Mouse (Mus musculus): Measurements from ENCODE around the gene Mtmr12. TPM values are rescaled to one million over a fixed set of nuclear protein-coding genes. Genes with fewer than 3 reads are reported as not detected.

The Mtmr12 gene
- total RNA-seq, 2 experiments from 2014 or later, result 17.4 to 18.8 TPM

DNA sequence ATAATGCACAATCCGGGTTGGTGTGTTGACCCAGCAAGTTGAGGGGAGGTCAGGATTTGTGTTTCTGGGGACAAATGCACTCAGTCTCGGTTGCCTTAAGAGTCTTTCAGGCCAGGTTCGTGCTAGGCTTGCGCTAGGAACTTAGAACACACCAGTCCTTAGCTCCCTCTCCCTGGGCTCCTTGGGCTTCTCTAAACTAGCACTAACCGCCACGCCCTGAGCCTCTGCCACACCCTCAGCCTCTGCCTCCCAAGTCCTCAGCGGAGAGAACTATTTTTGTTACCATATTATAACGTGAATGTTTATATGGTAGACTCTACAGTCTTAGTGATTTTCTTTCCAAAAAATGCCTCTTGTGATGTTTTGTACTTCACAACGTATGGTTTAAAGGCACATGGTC, 66.5 kb downstream of the Mtmr12 start:
- no peak for DNase-seq (ENCODE audit: low spot score in 2 of 2)

DNA sequence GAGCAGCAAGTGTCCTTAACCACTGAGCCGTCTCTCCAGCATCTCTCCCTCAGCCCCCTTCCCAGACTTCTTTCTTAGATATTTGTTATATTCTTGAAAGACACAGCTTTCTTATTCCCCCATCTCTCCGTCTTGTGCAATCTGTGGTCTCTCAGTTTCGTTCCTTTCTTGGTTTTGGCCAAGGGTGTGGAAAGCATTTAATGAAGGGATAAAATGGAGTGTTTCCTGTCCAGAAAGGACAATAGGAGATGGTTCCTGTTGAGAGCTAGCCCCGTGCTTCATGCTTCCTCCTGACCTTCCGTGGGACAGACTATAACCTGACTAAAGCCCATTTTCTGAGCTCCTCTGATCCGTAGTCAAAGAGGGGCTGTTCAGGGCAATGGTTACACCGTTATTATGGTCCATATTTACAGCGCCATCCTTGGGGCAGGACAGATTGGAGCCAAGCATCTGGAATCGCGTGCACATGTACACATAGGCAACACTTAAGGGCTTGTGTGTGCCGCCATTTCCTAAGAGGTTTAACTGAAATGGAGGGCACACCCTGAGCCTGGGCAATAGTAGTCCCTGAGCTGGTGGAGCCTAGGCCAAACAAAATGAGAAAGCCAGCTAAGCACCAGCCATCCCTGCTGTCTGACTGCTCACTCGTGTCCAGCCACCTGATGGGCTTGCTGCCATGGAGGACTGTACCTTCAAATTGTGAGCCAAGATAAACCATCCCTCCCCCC, 68.7 kb downstream of the Mtmr12 start:
- DNase-seq (ENCODE audit: low spot score in 2 of 2), result no peak

DNA sequence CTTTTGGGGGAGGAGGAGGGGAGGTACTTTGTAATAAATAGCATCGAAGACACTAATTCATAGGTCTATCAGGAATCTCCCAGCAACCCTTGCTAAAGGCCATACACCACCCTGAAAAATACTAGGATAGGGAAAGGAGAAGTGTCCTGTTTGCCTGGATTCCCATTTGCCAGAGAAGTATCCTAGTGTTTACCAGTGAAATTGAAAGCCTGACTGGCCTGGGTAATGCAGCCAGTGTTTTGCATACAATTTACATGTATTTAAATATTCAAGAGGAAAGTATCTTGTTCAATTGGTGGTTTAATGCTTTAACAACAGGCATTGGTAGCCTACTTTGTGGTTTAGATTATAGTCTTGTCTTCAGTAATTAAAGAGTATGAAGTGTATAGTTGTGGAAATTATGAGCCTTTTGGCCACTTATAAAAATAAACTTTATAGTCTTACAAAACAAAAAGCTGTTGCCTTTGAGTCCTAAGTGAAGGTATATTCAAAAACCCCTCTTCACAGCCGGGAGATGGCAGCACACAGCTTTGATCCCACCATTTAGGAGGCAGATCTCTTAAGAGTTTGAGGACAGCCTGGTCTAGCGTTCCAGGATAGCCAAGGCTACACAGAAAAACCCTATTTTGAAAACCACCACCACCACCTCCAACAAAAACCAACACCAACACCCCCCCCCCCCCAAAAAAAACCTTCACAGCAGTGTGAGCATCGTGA, 69.4 kb downstream of the Mtmr12 start:
- DNase-seq (ENCODE audit: low spot score in 2 of 2), result no peak

DNA sequence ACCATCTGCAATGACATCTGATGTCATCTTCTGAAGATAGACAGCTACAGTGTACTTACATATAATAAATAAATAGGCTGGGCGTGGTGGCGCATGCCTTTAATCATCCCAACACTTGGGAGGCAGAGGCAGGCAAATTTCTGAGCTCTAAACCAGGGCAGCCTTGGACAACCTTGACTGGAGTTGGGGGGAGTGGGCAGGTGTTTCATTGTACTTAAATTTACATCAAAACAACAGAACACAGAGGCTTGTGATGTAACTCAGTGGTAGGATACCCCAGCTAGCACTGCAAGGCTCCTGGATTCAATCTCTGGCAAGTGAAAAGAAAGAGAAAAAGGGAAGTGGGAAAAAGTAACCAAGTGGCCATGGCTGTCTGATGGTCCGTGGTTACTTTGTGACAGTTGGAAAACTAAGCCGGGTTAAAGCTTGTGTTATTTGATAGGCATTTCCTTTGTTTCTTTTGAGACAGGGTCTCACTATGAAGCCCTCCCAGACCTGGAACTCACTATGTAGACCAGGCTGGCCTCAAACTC, 70.3 kb downstream of the Mtmr12 start:
- DNase-seq (ENCODE audit: low spot score in 2 of 2), result no peak

DNA sequence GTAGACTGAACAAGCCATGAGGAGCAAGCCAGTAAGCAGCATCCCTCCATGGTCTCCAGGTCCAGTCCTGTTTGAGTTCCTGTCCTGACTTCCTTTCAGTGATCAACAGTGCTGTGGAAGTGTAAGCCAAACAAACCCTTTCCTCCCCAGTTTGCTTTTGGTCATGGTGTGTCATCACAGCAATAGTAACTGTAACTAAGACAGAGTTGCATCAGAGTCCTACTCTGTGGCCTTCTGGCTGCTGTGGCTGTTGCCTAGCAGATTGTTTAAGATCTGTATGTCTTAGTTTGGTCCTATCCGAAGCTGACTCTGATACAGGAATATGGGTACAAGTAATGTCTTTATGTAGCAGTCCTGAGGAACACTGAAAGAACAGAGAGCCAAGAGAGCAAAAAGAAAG, 75.0 kb downstream of the Mtmr12 start:
- DNase-seq (ENCODE audit: low spot score in 2 of 2), result no peak

GRCm38 (mm10) chr15:12284794-12285534, 80.1 kb downstream of the Mtmr12 start:
- peak in 1 of 2 experiments; percentile 35 for DNase-seq (ENCODE audit: low spot score in 2 of 2)

DNA sequence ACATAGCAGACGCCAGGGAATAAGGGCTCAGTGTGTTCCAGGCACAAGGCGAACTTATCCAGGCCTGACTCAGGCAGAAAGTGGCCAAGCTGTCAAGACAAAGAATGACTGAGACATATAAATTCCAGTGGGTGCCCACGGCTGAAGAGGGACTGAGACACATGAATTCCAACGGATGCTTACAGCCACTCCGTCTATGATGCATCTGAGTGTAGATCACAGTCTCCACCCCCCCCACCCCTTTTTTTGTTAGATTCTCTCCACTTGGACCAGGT, 80.6 kb downstream of the Mtmr12 start:
- DNase-seq (ENCODE audit: low spot score in 2 of 2), result no peak

GRCm38 (mm10) chr15:12290330-12290729, 85.5 kb downstream of the Mtmr12 start:
- DNase-seq (ENCODE audit: low spot score in 2 of 2), result no peak

- no peak for DNase-seq (ENCODE audit: low spot score in 2 of 2)
Observed at GRCm38 (mm10) chr15:12291757-12292156, 86.9 kb downstream of the Mtmr12 start.

DNA sequence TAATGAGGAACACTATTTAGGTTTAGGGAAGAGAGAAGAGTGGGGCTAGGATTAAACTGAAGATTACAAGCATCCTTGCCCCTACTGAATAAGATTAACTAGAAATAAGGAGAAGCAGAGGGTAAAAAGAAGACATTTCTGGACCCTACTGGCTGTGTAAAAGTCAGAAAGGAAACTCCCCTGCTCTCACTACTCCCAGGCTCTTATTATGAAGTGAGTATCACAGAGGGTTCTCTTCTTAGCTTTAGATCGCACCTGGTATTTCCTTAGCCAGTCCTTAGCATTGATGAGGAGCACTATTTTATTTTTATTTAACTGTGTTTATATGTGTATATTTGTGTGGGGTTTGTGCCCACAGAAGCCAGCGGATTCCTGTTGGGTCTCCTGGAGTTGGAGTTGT, 91.4 kb downstream of the Mtmr12 start:
- DNase-seq (ENCODE audit: low spot score in 2 of 2), result no peak

DNA sequence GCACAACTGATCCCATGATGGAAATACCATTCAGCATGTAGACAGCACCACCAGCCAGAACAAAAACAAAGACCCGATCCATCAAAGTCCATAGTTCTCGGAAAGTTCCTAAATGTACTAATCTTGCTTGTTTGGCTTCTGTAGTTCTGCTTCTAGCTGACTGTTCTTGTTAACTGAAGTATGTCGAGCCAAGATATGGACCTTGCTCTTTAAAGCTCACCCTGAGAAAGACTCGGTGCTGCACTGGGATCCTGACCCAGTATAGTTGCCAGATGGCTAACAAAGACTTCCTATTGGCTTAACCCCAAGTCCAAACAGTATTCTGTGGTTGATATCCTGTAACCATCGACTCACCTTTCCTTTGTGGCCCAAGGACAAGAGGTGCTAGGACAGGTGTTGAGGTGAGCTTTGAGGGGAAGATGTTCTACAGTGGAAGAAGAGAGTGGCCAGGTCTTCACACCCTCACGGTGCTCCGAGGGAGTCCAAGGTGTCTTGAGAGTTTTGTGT, 93.5 kb downstream of the Mtmr12 start:
- DNase-seq (ENCODE audit: low spot score in 2 of 2), result no peak

- DNase-seq (ENCODE audit: low spot score in 2 of 2), result no peak
Observed at GRCm38 (mm10) chr15:12301771-12302170, 96.9 kb downstream of the Mtmr12 start.

DNA sequence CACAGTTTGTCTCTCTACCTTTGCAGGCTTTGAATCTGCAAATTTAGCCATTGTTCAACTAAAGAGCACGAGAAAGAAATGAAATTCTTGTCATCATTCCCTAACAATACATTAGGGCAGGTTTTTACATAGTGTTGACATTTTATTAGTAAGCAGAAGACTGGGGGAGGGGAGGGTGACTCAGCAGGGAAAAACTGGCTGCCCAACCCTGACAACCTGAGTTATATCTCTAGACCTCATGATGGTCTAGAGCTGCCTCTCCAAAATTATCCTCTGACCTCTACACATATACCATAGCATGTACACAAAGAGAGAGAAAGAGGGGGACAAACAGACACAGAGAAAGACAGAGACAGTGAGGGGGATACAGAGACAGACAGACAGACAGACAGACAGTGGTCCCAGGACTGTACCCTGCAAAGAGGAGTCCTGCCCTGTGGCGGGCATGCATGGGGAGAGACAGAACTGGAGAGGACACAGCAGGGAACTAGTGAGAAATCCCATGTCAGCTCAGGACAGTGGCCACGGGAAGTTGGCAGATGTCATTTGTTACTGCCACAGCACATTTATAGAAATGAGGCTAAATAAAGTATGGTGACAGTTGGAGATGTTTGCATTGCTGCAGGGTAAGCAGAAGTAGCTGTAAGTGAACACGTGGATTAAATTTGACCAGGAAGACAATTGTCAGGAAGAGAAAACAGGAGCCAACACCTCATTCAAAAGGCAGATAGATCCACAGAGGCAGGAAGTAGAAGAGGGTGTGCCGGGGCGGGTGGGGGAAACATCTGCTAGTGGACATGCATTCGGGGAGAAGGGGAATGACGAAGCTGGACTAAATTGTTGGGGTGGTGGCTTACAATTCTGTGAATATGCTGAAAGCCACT, 101.6 kb downstream of the Mtmr12 start:
- no peak for DNase-seq (ENCODE audit: low spot score in 2 of 2)

DNA sequence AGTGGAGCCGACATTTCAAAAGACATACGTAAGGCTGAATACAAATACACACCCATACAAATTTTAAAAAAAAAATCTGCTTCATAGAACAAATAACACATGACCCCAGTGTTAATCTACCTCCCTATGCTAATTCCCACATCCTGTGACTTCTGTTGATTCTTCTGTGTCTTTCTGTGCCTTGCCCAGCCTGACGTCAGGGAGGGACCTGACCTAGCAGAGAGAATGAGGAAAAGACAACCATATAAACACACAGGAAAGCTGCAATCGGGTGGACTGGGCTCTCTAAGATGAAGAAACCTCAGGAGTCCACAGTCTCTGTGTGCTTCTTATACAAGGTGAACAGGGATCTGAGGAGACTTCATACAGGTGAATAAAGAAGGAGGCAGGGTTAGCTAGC, 102.3 kb downstream of the Mtmr12 start:
- DNase-seq (ENCODE audit: low spot score in 2 of 2), result no peak

GRCm38 (mm10) chr15:12308539-12308938, 103.7 kb downstream of the Mtmr12 start:
- DNase-seq (ENCODE audit: low spot score in 2 of 2), result no peak

DNA sequence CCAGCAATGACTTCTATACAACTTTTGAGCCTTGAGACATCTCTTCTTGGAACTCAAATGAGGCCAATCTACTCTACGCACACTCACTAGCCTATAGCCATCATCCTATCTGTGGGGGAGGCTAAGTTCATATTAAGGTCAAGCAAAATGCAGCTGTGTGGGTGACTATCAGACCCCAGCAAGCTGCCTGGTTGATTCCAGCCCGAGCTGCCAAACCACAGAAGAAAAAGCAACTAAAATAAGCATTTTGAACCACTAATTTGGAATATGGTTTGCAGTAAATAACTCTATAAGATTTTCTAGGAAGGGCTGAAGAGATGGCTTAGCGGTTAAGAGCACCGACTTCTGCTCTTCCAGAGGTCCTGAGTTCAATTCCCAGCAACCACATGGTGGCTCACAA, 105.8 kb downstream of the Mtmr12 start:
- no peak for DNase-seq (ENCODE audit: low spot score in 2 of 2)

- DNase-seq (ENCODE audit: low spot score in 2 of 2), result no peak
Observed at GRCm38 (mm10) chr15:12311465-12311864, 106.6 kb downstream of the Mtmr12 start.

DNA sequence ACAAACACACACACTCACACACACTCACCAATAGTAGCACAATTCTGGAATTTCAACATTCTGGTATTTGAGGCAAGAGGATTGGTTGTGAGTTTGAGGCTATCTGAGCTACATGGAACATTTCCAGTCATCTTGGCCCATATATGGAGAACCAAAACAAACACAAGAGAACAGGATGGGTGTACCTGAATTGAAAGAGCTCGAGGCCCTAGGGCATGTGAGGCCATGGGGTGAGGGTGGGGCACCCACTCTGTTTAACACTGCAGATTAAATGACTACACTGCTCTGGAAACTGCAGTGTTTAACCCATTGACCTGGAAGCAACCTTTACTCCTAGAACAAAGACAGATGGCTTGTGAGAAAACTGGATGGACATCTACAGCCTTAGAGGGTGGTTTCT, 108.4 kb downstream of the Mtmr12 start:
- DNase-seq (ENCODE audit: low spot score in 2 of 2), result no peak

GRCm38 (mm10) chr15:12314584-12314983, 109.8 kb downstream of the Mtmr12 start:
- DNase-seq (ENCODE audit: low spot score in 2 of 2), result no peak

GRCm38 (mm10) chr15:12315996-12316395, 111.2 kb downstream of the Mtmr12 start:
- DNase-seq (ENCODE audit: low spot score in 2 of 2), result no peak

DNA sequence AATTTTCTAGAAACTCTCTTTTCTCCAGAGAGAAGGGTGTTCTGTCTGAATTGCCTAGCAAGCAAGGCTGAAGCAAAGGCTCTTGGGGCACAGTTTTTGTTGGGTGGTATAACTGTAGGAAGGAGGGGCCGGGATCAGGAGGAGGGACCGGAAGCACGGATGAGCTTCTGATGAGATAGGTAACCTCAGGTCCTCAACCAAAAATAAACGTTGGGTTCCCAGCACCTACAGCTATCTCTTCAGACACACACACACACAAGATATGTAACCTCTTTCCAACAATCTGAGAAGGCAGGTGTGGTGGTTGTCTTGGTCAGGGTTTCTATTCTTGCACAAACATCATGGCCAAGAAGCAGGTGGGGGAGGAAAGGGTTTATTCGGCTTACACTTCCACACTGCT, 112.5 kb downstream of the Mtmr12 start:
- no peak for DNase-seq (ENCODE audit: low spot score in 2 of 2)

All from layer of hippocampus, postnatal 10 days (tissue).